Mouse (Mus musculus): ENCODE measurements around the gene Ahcyl2.

The Ahcyl2 gene

DNA sequence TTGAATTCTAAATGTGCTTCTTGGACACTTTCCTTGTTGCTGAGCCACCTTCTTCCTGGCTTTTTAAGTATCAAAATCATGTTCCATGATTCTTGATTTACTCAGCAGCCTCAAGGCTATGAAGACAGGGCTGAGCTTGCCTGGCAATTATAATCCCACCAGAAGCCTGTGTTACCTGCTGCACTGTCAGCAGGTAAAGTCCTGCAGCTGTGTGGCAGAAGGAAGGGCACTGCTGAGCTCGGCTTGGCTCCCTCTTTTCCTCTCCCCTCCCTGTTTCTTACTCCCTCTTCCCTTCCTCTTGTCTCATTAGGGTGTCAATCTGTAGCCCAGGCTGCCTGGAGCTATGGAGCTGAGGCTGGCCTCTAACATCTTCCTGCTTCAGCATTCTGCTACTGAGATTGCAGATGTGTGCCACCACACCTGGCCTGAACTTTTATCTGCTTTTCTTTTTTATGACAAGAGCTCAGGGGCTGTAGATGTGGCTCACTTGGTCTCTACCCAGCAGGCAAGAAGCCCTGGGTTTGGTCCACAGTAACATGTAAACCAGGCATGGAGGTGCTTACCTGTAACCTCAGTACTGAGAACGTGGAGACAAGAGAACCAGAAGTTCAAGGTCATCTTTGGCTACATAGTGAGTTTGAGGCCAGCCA, 3.0 kb downstream of the Ahcyl2 start:
- DNase-seq (ENCODE audit: low spot score in 2 of 2) = no peak

- DNase-seq (ENCODE audit: low spot score in 2 of 2) = no peak
These were observed 4.4 kb downstream of the Ahcyl2 start for GRCm38 (mm10) chr6:29772236-29772635.

- no peak for DNase-seq (ENCODE audit: low spot score in 2 of 2)
These were observed 6.3 kb downstream of the Ahcyl2 start for GRCm38 (mm10) chr6:29774161-29774560.

GRCm38 (mm10) chr6:29775609-29776008, 7.8 kb downstream of the Ahcyl2 start:
- no peak for DNase-seq (ENCODE audit: low spot score in 2 of 2)

DNA sequence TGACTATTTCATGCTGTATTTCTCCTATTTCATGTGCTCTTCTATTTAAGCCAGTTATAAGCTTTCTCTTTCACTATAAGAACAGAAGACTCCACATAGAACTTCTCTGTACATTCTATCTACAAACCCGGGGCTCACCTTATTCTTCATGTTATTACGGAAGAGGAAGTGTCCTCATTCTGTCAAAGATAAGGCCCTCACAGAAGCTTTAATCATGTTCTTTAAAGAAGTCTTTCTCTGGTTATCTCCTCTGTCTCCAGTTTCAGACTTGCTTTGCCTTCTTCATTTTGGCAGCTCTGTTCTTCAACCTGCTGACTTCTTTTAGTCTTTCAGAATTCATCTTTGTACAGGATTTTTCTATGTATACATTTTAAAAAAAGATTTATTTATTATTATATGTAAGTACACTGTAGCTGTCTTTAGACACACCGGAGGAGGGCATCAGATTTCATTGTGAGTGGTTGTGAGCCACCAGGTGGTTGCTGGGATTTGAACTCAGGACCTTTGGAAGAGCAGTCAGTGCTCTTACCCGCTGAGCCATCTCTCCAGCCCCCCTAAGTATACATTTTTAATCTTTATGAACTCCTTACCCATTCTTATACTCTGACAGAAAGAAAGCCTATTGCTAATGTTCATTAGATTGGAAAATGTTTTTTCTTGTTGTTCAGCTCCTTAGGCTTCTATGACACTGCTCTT, 8.9 kb downstream of the Ahcyl2 start:
- DNase-seq (ENCODE audit: low spot score in 2 of 2) = no peak

DNA sequence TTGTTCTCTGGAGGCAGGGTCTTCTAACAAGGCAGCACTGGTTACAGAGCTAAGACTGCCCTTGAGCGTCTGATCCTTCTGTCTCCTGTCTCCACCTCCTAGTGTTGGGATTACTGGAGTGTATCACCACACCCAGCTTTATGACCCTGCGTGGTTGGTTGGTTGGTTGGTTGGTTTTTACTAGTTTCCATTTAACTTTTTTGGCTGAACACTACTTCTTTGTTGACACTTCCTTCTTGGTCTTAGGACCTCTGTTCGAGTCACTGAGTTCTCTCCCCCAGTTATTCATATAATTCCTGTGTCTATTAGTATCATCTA, 9.4 kb downstream of the Ahcyl2 start:
- no peak for DNase-seq (ENCODE audit: low spot score in 2 of 2)

DNA sequence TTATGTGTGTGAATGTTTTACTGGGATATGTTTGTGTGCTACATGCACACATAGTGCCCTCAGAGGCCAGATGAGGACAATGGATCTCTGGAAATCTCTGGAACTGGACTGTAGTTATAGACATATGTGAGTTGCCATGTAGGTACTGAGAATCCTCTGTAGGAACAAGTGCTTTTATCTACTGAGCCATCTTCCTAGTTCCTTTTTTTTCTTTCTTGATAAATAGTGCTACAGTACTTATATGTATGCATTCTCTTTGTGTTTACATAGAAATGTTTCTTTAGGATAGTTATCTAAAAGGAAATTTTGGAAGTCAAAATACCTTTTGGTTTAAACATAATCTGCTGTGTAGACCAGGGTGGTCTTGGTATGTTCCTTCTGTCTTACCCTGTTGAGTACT, 12.3 kb downstream of the Ahcyl2 start:
- no peak for DNase-seq (ENCODE audit: low spot score in 2 of 2)

DNA sequence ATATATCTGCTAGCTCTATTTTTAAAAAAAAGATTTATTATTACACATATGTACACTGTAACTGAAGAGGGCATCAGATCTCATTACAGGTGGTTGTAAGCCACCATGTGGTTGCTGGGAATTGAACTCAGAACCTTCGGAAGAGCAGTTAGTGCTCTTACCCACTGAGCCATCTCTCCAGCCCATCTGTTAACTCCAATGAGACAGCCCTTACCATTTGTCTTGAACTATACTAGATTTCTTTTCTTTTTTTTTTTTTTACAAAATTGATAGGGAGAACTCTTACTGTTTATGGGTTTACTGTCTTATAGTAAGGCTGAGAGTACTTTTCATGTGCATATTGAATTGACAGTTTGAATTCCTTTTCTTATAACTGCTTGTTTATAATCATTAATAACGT, 12.8 kb downstream of the Ahcyl2 start:
- no peak for DNase-seq (ENCODE audit: low spot score in 2 of 2)

DNA sequence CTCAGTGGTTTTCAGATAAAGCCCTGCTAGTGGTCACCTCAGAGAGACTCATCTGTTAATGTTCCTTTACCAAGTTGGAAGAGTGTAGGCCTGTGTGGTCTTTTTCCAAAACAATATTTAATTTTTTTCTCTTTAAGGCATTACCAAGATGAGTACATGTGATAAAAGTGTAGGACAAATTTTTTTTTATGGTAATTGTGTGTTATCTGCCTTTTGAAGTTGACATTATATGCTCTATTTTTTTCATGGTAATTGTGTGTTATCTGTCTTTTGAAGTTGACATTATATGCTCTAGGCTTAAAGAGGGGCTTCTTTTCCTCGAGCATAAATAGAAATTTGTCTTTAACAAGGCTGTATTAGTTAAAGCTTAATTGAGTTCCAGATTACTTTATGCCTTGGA, 14.4 kb downstream of the Ahcyl2 start:
- no peak for DNase-seq (ENCODE audit: low spot score in 2 of 2)

- no peak for DNase-seq (ENCODE audit: low spot score in 2 of 2)
These were observed 16.1 kb downstream of the Ahcyl2 start for GRCm38 (mm10) chr6:29783960-29784359.

DNA sequence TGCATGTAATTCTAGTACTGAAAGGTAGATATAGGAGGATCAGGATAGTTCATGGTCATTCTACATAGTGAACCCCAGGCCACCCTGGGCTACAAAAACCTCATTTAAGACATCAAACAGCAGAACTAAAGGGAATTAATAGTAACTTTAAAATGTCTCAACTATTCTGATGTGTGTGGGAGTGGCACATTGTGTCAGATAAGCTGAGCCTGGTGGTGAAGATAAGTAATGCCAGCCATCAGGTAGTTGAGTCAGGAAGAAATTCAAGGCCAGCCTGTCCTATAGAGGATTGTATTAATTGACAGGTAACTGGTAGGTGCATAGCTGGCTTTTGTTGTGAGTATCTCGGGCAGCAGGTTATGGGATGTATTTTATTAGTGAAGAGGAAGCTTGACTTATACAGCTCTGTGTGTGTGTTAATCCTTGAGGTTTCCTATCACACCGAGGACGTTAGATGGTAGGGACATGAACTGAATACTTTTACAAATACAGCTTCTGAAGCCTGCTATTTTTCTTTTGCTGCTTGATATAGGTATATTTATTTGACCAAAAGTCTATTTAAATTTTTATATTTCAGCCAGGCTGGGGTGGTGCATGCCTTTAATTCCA, 16.7 kb downstream of the Ahcyl2 start:
- no peak for DNase-seq (ENCODE audit: low spot score in 2 of 2)

DNA sequence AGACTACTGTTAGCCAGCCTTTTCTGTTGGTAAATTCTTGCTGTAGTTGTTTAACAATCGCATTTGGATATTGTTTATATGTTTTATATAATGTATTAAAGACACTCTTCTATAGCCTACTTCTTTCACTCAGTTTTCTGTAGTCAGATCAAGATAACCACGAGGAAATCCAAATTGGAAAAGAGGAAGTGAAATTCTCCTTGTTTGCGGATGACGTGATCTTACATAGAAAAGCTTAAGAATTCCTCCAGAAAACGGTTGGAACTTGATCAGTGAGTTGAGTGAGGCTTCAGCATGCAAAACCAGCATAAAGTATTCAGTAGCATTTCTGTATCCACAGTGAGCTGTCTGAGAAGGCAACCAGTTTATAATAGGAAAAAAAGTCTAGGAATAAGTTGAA, 17.9 kb downstream of the Ahcyl2 start:
- no peak for DNase-seq (ENCODE audit: low spot score in 2 of 2)

- no peak for DNase-seq (ENCODE audit: low spot score in 2 of 2)
These were observed 21.1 kb downstream of the Ahcyl2 start for GRCm38 (mm10) chr6:29788779-29789350.

DNA sequence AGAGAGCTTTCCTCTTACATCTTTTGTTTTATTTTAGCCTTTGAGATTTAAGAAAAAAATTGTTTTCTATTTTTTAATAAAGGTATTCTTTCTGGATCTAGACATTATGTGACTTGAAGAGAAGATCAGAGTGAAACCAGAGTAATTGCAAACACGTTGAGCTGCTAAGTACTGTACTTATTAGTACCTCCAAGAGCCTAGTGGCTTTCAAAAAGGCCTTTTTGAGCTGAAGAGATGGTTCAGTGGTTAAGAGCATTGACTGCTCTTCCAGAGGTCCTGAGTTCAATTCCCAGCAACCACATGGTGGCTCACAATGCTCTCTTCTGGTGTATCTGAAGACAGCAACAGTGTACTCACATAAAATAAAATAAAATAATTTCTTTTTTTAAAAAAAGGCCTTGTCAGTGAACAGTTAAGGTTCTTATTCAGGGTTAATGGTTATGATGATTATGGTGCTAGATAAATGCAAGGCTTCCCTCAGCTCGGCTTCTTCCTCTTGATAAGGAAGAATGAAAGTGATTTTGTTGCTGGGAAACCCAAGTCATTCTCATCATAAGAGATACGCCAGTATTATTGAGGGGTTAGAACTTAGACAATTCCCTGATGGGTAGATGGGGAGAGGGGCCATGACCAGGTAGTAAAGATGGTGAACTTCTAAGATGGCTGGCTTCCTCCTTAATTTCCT, 22.3 kb downstream of the Ahcyl2 start:
- DNase-seq (ENCODE audit: low spot score in 2 of 2) = no peak

- no peak for DNase-seq (ENCODE audit: low spot score in 2 of 2)
These were observed 25.7 kb downstream of the Ahcyl2 start for GRCm38 (mm10) chr6:29793520-29793919.

GRCm38 (mm10) chr6:29794582-29794981, 26.8 kb downstream of the Ahcyl2 start:
- no peak for DNase-seq (ENCODE audit: low spot score in 2 of 2)

DNA sequence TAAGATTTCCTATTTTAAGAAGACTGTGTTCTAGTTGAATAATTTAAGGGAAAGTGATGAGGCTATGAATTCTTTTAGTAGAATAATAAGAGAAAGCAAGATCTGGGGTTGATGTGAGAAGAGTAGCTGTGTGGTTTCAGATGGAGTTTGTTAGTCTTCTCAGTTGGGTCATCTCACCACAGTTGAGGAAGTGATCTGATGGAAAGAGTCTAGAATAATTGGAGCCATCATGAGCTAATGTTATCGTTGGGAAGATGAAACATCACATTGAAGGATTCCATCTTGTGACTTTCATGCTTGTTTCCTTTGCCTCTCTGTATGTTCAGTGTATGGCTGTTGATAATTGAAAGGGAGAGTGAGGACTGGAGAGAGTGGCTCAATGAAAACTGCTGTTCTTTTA, 35.2 kb downstream of the Ahcyl2 start:
- DNase-seq (ENCODE audit: low spot score in 2 of 2) = no peak

GRCm38 (mm10) chr6:29804006-29804405, 36.2 kb downstream of the Ahcyl2 start:
- DNase-seq (ENCODE audit: low spot score in 2 of 2) = no peak

DNA sequence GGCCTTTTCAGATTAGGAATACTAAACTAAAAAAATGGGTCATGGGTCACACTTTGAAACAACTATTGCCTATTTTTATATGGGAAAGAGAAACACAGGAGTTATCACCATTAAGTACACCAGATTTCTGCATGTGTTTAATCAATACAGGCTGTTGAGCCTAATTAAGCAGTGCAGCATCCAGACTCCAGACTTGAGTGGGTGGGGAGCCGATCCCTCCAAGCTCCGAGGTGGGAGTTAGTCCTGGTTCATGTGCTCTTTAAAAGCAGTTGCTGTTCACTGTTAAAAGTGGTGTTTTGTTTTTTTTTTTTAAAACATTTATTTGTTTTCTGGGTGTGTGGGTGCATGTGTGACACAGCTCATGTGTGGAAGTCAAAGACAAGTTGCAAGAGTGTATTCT, 37.6 kb downstream of the Ahcyl2 start:
- no peak for DNase-seq (ENCODE audit: low spot score in 2 of 2)

GRCm38 (mm10) chr6:29812076-29812475, 44.3 kb downstream of the Ahcyl2 start:
- DNase-seq (ENCODE audit: low spot score in 2 of 2) = no peak

GRCm38 (mm10) chr6:29812651-29813050, 44.8 kb downstream of the Ahcyl2 start:
- DNase-seq (ENCODE audit: low spot score in 2 of 2) = no peak

- no peak for DNase-seq (ENCODE audit: low spot score in 2 of 2)
These were observed 46.8 kb downstream of the Ahcyl2 start for GRCm38 (mm10) chr6:29814616-29815015.

GRCm38 (mm10) chr6:29815060-29815459, 47.2 kb downstream of the Ahcyl2 start:
- no peak for DNase-seq (ENCODE audit: low spot score in 2 of 2)
